Mouse (Mus musculus) lung, embryonic 16.5 days (tissue): ENCODE data around the gene Sumo1. TPM values are rescaled to one million over a fixed set of nuclear protein-coding genes. Genes with fewer than 3 reads are reported as not detected.

Source experiments
- ATAC-seq: fragments of 200-750 bp; cut with Nextera tagmentation; 2 replicates; pipeline ENCODE4 v1.8.0; 2017; ENCODE audit warnings: low read depth, mild to moderate bottlenecking, moderate library complexity
- H3K27ac ChIP-seq: fragments of 300-500 bp; sonication (generic); 2 replicates; pipeline ENCODE4 v1.5.1; 2014; ENCODE audit warnings: mild to moderate bottlenecking, control low read depth, low read length
- H3K27me3 ChIP-seq: fragments of 300-500 bp; sonication (generic); 2 replicates; pipeline ENCODE4 v1.6.1; 2014; ENCODE audit warnings: low read depth, low read length, mixed read lengths; ENCODE audit not compliant: control insufficient read depth, insufficient read depth
- H3K36me3 ChIP-seq: fragments of 300-500 bp; sonication (generic); 2 replicates; pipeline ENCODE4 v1.6.1; 2014; ENCODE audit warnings: low read length; ENCODE audit not compliant: control insufficient read depth, insufficient read depth
- H3K4me1 ChIP-seq: fragments of 300-500 bp; sonication (generic); replicated peaks from 2 replicates; pipeline ENCODE4 v1.6.1; 2014; ENCODE audit warnings: low read length, mixed read lengths; ENCODE audit not compliant: control insufficient read depth, insufficient read depth
- H3K4me2 ChIP-seq: fragments of 300-500 bp; sonication (generic); 2 replicates; pipeline ENCODE4 v1.6.1; 2014; ENCODE audit warnings: low read depth, low read length, control low read depth
- H3K4me3 ChIP-seq: fragments of 300-500 bp; sonication (generic); 2 replicates; pipeline ENCODE4 v1.5.1; 2014; ENCODE audit warnings: mild to moderate bottlenecking, low read length, control low read depth
- H3K9ac ChIP-seq: fragments of 300-500 bp; sonication (generic); 2 replicates; pipeline ENCODE4 v1.6.1; 2014; ENCODE audit warnings: low read length, control low read depth
- H3K9me3 ChIP-seq: fragments of 300-500 bp; sonication (generic); 2 replicates; pipeline ENCODE4 v1.6.1; 2016; ENCODE audit warnings: low read length; ENCODE audit not compliant: control insufficient read depth
- WGBS: fragments of 180-500 bp; shearing (Covaris S2); extraction: QIAGEN DNeasy Blood & Tissue Kit; methylation state at CpG from one replicate; pipeline ENCODE4 v1.1.7; 2014; 5-methylcytosine and 5-hydroxymethylcytosine counted together
- polyA plus RNA-seq: library from polyadenylated mRNA; unstranded; fragments of >200 nt; fragmentation: Nextera tagmentation; extraction: Ambion mirVana; gene quantifications from 2 replicates; pipeline ENCODE4 v1.2.1, GENCODE M21; 2015

Gene Sumo1
- polyA plus RNA-seq, 1 experiment from 2014 or later: 366 TPM

DNA sequence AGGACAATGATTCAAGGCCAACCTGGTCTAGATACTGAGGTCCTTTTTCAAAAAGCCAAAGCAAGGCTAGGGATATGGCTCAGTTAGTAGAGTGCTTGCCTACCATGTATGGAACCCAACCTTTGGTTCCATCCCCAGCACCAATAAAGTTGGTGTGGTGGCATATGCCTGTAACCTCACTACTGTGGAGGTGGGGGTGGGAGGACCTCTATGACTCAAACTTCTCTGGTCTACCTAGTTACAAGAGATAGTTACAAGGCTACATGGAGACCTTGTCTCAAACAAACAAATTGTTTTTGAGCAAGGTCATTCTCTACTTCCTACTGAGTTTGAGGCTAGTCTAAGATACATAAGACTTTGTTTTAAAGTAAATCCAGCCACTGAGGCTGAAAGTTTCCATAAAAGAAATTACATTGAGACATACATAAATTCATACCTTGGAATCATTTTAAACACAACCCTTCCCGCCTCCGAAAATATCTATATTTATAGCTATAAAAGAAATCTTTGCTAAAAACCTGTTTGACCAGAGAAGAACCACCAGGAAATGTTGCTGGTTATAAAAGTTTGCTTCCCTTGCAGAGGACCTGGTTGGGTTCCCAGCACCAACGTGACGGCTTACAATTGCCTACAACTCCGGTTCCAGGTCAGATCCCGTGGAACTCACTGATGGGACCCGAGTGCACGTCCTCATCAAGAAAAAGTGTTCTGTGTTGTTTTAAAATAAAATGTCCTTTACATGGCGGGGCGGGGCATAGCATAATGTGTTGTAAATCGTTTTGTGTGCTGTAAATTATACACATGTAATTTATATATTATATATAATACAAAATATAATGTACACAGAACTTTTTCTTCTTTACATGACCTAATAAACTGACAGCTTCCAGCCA is 13.5 kb upstream of the Sumo1 start:
- 7% methylated on average over 11 of the region's 11 CpGs for WGBS
- peak overlapping the region; percentile 68 for H3K9ac ChIP-seq
- peaks cover 14% of the 10 kb centered on the region for H3K4me1 ChIP-seq
- H3K27me3 ChIP-seq: no peaks in the 10 kb centered on the region; the same call in 1 of the 2 replicates
- H3K4me3 ChIP-seq: peak overlapping the region; percentile 78
- ATAC-seq: peak; percentile 39; the same call in 1 of the 2 replicates
- no peaks in the 10 kb centered on the region for H3K9me3 ChIP-seq
- peak overlapping the region; percentile 82; the same call in 1 of the 2 replicates for H3K27ac ChIP-seq
- no peaks in the 10 kb centered on the region for H3K36me3 ChIP-seq
- H3K4me2 ChIP-seq: peak overlapping the region; percentile 83

DNA sequence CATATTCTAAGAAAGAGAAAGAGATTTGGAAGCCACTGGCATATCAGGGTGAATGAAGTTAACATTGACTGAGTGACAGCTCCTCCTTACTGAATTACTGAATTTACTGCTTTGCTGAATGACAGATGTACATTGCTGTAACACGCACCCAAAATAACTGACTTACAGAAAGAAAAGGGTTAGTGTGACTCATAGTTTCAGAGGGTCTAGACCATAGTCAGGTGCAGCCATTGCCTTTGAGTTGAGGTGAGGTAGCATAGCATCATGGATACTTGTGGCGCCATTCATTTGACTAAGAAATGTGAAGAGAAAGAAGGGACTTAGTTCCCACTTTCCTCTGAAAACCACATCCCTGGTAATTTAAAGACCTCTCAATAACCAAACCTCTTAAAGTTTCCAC is 3.0 kb upstream of the Sumo1 start:
- ATAC-seq: no peak
- no peak overlapping the region for H3K4me3 ChIP-seq
- no peaks in the 10 kb centered on the region for H3K36me3 ChIP-seq
- no peak overlapping the region for H3K27ac ChIP-seq
- no peaks in the 10 kb centered on the region for H3K27me3 ChIP-seq
- H3K9ac ChIP-seq: no peak overlapping the region
- peaks cover 12% of the 10 kb centered on the region for H3K4me1 ChIP-seq
- 96% methylated on average over 2 of the region's 2 CpGs for WGBS
- H3K4me2 ChIP-seq: no peak overlapping the region
- H3K9me3 ChIP-seq: no peaks in the 10 kb centered on the region

DNA sequence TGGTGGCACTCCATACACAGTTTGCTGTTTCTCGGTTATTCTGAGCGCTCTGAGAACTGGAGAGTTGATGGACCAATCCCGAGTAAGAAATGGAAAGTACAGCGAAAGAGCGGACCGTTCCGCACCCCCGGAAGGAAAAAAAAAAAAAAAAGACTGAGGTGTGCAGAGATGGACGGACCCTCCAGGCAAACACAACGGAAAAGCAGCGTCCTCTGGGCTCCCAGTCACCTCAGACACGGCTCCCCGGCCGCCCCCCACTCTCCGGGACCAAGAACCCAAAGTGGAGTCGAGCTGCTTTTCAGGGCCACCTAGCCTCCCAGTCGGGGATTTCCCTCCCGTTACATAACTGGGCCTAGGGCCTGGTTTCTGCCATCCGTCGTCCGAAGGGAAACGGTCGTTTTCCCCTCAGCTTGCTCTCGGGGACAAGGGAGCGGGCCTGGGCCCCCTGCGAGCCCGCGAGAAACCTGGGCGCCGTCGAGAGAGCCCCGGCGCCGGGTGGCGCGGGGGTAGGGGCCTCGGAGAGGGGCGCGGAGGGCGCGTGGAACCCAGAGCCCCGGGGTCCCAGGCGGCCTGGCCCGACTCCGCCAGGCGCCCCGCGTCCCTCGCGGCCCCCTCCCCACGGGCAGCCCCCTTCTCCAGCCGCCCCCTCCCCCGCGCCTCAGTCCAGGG is 538 bp downstream of the Sumo1 start:
- H3K27me3 ChIP-seq: no peaks in the 10 kb centered on the region
- WGBS: under 1% methylated on average over 25 of the region's 54 CpGs
- peak overlapping the region; percentile 82 for H3K9ac ChIP-seq
- no peaks in the 10 kb centered on the region for H3K9me3 ChIP-seq
- H3K4me2 ChIP-seq: peak overlapping the region; percentile 77
- peak overlapping the region; percentile 98 for H3K4me3 ChIP-seq
- peaks cover 17% of the 10 kb centered on the region for H3K4me1 ChIP-seq
- H3K36me3 ChIP-seq: no peaks in the 10 kb centered on the region
- ATAC-seq: peak; percentile 68
- peak overlapping the region; percentile 93 for H3K27ac ChIP-seq

DNA sequence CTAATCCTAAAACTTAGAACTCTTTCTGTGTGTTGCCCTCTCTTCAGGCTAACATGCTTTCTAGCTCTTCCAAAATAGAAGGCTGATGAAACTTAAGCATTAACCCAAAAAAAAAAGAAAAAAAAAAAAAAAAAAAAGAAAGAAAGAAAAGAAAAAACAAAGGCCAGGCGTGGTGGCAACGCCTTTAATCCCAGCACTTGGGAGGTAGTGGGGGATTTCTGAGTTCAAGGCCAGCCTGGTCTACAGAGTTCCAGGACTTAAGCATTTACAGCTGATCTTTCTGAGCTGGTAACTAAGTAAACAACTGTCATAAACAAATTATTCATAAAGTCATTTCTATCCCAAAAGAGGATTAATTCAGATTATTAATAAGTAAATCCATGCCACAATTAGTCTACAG is 1.8 kb downstream of the Sumo1 start:
- Histone ChIP-seq H3K9ac (no peak overlapping the region), H3K9me3 (no peaks in the 10 kb centered on the region), H3K27me3 (no peaks in the 10 kb centered on the region), H3K4me2 (0 out of 2 replicates have a peak overlapping the region, but pooled peaks have one; percentile 77), H3K27ac (no peak overlapping the region), H3K36me3 (no peaks in the 10 kb centered on the region), H3K4me3 (peak overlapping the region; percentile 18; the same call in 1 of the 2 replicates), H3K4me1 (peaks cover 17% of the 10 kb centered on the region)
- 77% methylated on average over 2 of the region's 2 CpGs for WGBS
- no peak for ATAC-seq

DNA sequence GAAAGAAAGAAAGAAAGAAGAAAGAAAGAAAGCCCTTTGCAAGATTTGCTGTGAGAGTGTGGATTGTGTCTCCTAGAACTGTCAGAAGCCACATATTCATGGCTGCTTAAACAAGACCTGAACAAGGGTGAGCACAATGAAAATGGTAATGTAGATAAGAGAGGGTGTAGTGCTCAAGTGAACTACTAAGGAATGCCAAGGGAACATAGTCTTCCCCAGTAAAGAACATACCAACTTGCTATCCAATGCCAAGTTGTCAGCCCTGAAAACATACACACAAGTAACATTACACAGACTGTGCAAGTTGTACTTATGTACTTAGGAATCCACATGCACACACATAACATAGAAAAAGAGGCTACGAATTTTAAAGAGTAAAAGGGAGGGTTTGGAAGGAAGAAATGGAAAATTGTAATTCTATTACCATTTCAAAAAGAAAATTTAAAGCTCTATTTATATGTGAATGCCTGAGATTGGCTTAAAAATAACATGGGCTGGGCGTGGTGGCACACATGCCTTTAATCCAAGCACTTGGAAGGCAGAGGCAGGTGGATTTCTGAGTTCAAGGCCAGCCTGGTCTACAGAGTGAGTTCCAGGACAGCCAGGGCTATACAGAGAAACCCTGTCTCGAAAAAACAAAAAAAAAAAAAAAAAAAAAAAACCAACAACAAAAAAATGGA is 7.0 kb downstream of the Sumo1 start:
- WGBS: 90% methylated on average over 2 of the region's 3 CpGs
- no peak overlapping the region for H3K4me2 ChIP-seq
- no peaks in the 10 kb centered on the region for H3K9me3 ChIP-seq
- peaks cover 5% of the 10 kb centered on the region for H3K4me1 ChIP-seq
- H3K4me3 ChIP-seq: no peak overlapping the region
- no peak overlapping the region for H3K9ac ChIP-seq
- H3K27me3 ChIP-seq: no peaks in the 10 kb centered on the region
- no peak for ATAC-seq
- H3K36me3 ChIP-seq: no peaks in the 10 kb centered on the region
- no peak overlapping the region for H3K27ac ChIP-seq

DNA sequence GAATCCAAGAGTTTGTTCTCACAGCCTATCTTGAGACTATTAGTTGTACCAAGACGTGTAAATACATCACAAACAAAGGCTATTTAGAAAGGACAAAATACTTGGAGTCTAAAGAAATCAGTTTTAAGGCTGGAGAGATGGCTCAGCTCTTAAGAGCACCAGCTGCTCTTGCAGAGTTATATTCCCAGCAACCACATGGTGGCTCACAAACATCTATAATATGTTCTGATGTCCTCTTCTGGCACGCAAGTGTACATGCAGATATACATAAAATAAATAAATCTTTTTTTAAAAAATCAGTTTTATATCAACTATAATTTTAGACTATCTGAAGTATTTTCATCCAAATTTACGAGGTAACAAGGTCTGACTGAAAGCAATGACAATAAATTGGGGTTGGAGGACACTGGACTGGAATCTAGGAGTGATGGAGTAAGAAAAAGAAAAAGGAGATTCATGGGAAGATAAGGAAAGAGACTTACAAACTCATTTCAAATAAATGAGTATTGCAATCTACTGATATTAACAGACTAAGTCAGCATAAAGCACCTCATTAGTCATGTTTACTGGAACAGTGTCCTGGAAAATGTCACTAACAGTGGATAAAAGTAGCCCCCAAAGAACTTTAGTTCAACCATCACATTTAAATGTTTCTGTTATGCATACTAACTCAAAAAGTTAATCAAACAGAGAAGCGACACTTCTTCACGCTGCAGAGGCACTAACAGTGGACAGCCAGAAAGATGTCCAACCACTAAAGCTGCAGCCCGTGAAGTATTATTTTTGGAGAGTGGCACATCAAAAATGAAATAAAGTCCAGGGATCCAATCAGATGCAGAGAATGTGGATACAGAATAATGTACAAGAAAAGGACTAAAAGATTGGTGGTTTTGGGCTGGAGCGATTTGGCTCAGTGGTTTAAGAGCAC is 14.1 kb downstream of the Sumo1 start:
- no peaks in the 10 kb centered on the region for H3K9me3 ChIP-seq
- no peak overlapping the region for H3K4me3 ChIP-seq
- peaks cover 5% of the 10 kb centered on the region for H3K36me3 ChIP-seq
- H3K27ac ChIP-seq: no peak overlapping the region
- peak; percentile 88 for ATAC-seq
- H3K27me3 ChIP-seq: no peaks in the 10 kb centered on the region
- 61% methylated on average over 7 of the region's 7 CpGs for WGBS
- H3K4me1 ChIP-seq: no peaks in the 10 kb centered on the region
- H3K9ac ChIP-seq: no peak overlapping the region
- no peak overlapping the region for H3K4me2 ChIP-seq

DNA sequence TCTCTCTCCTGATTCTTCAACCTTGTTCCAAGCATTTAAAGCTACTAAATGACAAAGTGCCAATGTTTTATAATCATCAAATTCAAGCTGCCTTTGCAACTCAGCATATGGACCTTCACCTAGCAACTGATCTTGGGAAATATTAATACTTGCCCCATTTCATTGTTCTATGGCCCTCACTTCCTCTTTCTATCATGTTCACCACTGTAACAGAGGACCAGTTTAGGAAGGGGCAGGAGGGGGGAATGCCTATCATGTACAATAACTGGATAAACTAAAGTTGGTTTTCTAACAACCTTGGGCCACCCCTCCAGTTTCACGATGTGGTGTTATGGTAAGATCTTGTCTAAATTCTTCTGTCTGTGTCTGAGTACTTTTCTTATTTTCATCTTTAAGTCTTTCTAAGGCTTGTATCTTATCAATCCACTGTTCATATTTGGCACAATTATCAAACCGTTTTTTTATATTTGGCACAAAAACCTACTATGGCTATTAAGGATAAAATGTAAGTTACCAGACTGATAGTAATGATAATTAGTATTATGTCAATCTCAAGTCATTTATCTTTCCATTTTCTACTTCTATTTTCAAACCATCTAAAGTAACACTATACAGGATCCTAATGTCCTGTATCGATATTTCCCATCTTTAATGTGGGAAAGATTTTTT is 17.3 kb downstream of the Sumo1 start:
- no peak overlapping the region for H3K4me3 ChIP-seq
- H3K4me2 ChIP-seq: no peak overlapping the region
- no peaks in the 10 kb centered on the region for H3K9me3 ChIP-seq
- WGBS: 80% methylated on average over 3 of the region's 3 CpGs
- peaks cover 12% of the 10 kb centered on the region for H3K36me3 ChIP-seq
- no peak overlapping the region for H3K9ac ChIP-seq
- ATAC-seq: no peak
- no peaks in the 10 kb centered on the region for H3K4me1 ChIP-seq
- H3K27ac ChIP-seq: no peak overlapping the region
- no peaks in the 10 kb centered on the region for H3K27me3 ChIP-seq

DNA sequence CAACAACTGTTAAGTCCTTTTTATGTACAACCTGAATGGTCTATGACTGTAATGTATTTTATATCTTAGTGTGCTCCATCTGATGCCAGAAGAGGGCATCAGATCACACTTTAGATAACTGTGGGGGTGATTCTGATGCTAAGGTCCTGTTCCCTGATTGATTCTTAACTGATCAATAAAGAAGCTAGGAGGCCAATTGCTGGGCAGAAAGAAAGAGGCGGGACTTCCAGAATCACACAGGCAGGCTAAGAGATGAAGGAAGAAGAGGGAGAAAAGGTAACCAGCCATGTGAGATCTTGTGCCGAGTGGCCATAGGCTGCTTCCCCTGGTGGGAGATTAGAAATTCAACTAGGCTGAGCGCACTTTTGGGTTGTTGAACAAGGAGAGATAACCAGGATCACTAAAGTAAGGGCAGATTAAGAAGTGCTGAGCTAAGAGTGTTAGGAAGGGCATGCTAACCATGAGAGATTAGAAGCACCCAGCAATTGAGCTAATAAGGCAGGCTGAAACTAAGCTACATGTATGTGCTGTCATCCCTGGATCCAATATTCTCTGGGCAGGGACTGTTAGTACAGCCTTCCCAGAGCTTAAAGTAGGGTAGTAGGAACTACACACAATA is 19.3 kb downstream of the Sumo1 start:
- Histone ChIP-seq H3K4me2 (no peak overlapping the region), H3K4me1 (no peaks in the 10 kb centered on the region), H3K27me3 (no peaks in the 10 kb centered on the region), H3K27ac (no peak overlapping the region), H3K9me3 (no peaks in the 10 kb centered on the region), H3K9ac (no peak overlapping the region), H3K4me3 (no peak overlapping the region), H3K36me3 (peaks cover 19% of the 10 kb centered on the region)
- WGBS: 85% methylated on average over 3 of the region's 3 CpGs
- no peak for ATAC-seq
